Comparison of ENCODE assay signal across 11 mouse cellular contexts in genomic region chr17:45244870-45245269, GRCm38 (mm10).
DNase-seq lines count a peak whose midpoint lies in the region; ATAC-seq lines count a peak whose summit lies in the region.
"Had no signal": no experiment of that assay in that cellular context is flagged by ENCODE, and none has a peak within 500 bp of the region (broad histone marks: within the 10 kb centered on the region; RNA-seq: fewer than 3 reads in every experiment).

No protein-coding gene starts in this region.

- 70% methylated on average over 10 of the region's 10 CpGs for WGBS in forebrain, embryonic 15.5 days
- 82% methylated on average over 10 of the region's 10 CpGs for WGBS in forebrain, embryonic 13.5 days
- 50% methylated on average over 10 of the region's 10 CpGs for WGBS in lung, embryonic 16.5 days

- H3K4me3 ChIP-seq in forebrain, embryonic 15.5 days, result no peak overlapping the region
- no peak overlapping the region for H3K4me3 ChIP-seq in forebrain, embryonic 13.5 days
- H3K4me3 ChIP-seq in lung, embryonic 16.5 days (ENCODE audit: low read length), result no peak overlapping the region
- H3K4me3 ChIP-seq: megakaryocyte, embryonic 14.5 days had no signal

- H3K27me3 ChIP-seq in forebrain, embryonic 15.5 days, result no peaks in the 10 kb centered on the region
- H3K27me3 ChIP-seq in forebrain, embryonic 13.5 days, result 0 out of 2 replicates have a peak, but pooled peaks cover 3% of the 10 kb centered on the region
- H3K27me3 ChIP-seq in lung, embryonic 16.5 days (ENCODE audit: control insufficient read depth, insufficient read depth, low read depth, low read length), result no peaks in the 10 kb centered on the region

- H3K4me1 ChIP-seq in forebrain, embryonic 15.5 days, result no peaks in the 10 kb centered on the region
- H3K4me1 ChIP-seq in forebrain, embryonic 13.5 days, result 0 out of 2 replicates have a peak, but pooled peaks cover 3% of the 10 kb centered on the region
- peaks cover 4% of the 10 kb centered on the region for H3K4me1 ChIP-seq in lung, embryonic 16.5 days (replicated peaks; ENCODE audit: control insufficient read depth, insufficient read depth, low read length)

- H3K36me3 ChIP-seq in forebrain, embryonic 15.5 days, result no peaks in the 10 kb centered on the region
- no peaks in the 10 kb centered on the region for H3K36me3 ChIP-seq in forebrain, embryonic 13.5 days (ENCODE audit: poor library complexity, severe bottlenecking)
- no peaks in the 10 kb centered on the region for H3K36me3 ChIP-seq in lung, embryonic 16.5 days (ENCODE audit: control insufficient read depth, insufficient read depth, low read length)

- no peaks in the 10 kb centered on the region for H3K9me3 ChIP-seq in forebrain, embryonic 15.5 days
- no peaks in the 10 kb centered on the region for H3K9me3 ChIP-seq in forebrain, embryonic 13.5 days (replicated peaks)
- H3K9me3 ChIP-seq in lung, embryonic 16.5 days (ENCODE audit: control insufficient read depth, low read length), result no peaks in the 10 kb centered on the region

- no peak overlapping the region for H3K9ac ChIP-seq in forebrain, embryonic 15.5 days (replicated peaks)
- H3K9ac ChIP-seq in forebrain, embryonic 13.5 days, result no peak overlapping the region
- no peak overlapping the region for H3K9ac ChIP-seq in lung, embryonic 16.5 days (ENCODE audit: low read length)

- no peak overlapping the region for H3K4me2 ChIP-seq in forebrain, embryonic 15.5 days (replicated peaks)
- no peak overlapping the region for H3K4me2 ChIP-seq in forebrain, embryonic 13.5 days
- H3K4me2 ChIP-seq in lung, embryonic 16.5 days (ENCODE audit: low read depth, low read length), result no peak overlapping the region

- no peak overlapping the region for H3K27ac ChIP-seq in forebrain, embryonic 15.5 days (replicated peaks)
- H3K27ac ChIP-seq in forebrain, embryonic 13.5 days, result no peak overlapping the region
- H3K27ac ChIP-seq in lung, embryonic 16.5 days (ENCODE audit: low read length), result no peak overlapping the region

- DNase-seq in Muller cell, postnatal 12 days (ENCODE audit: inconsistent ontology term), result peak; percentile 65
- no peak for DNase-seq in adipocyte (ENCODE audit: low spot score)
- no peak for DNase-seq in right cerebral cortex, postnatal 4 days
- no peak for DNase-seq in embryo, embryonic 10 days (ENCODE audit: low spot score)
- DNase-seq: gastrocnemius, postnatal 36 days; right cerebral cortex, postnatal 14 days had no signal

- ATAC-seq in forebrain, embryonic 15.5 days (replicated peaks), result peak; percentile 51; the same call in 1 of the 2 replicates
- ATAC-seq in forebrain, embryonic 13.5 days, result no peak
- ATAC-seq in common myeloid progenitor, adult 5-6 weeks (replicated peaks; ENCODE audit: low read depth, poor library complexity, severe bottlenecking), result peak; percentile 88
- peak; percentile 6; the same call in 1 of the 2 replicates for ATAC-seq in lung, embryonic 16.5 days (ENCODE audit: low read depth)
